Mouse (Mus musculus) G1E (cell line): ENCODE results near the gene Arpc1a.

Experiments used
- CTCF ChIP-seq: IDR thresholded peaks from 2 replicates; pipeline ENCODE4 v1.5.1; 2012; ENCODE audit warnings: low read depth, low read length, inconsistent platforms, mixed read lengths
- GATA1 ChIP-seq: IDR thresholded peaks from 2 replicates; pipeline ENCODE4 v1.6.1; 2012; ENCODE audit warnings: borderline replicate concordance, low read length, inconsistent platforms, mixed read lengths
- GATA2 ChIP-seq: IDR thresholded peaks from 2 replicates; pipeline ENCODE4 v1.6.1; 2012; ENCODE audit warnings: low read depth, low read length, inconsistent platforms, borderline replicate concordance
- POLR2AphosphoS5 ChIP-seq: IDR thresholded peaks from 2 replicates; pipeline ENCODE4 v1.6.1; 2012; ENCODE audit warnings: low read depth, low read length, inconsistent platforms; ENCODE audit not compliant: insufficient replicate concordance
- TAL1 ChIP-seq: conservative IDR thresholded peaks from 2 replicates; pipeline ENCODE4 v1.6.1; 2012; ENCODE audit warnings: low read depth, low read length, inconsistent platforms, mixed read lengths

DNA sequence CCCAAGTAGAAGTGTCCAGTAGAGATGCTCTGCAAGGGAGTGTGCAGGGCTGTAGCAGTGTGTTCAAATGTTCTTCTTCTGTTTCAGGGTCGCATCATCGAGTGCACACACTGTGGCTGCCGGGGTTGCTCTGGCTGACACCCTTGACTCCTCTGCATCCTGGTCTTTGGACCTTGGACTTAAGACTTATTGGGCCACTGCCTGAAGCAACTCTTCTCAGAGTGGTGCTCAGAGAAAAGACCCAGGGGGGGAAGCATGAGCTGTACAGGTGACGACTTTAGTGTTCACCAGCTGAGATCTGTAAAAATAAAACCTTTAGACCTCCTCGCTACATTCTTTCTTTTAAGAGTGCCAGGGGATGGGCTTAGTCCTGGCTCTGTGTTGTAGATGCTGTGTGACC is 64.1 kb downstream of the Arpc1a start:
- TF ChIP-seq CTCF (no peak), GATA1 (no peak), TAL1 (no peak), POLR2AphosphoS5 (no peak), GATA2 (no peak)
